Mouse (Mus musculus): ENCODE results near the gene Sorcs3. TPM values are rescaled to one million over a fixed set of nuclear protein-coding genes. Genes with fewer than 3 reads are reported as not detected.

The Sorcs3 gene
- total RNA-seq, 2 experiments from 2014 or later: 40.4 to 41.5 TPM

- intact Hi-C loops (cut with DNase I): no loop called here
Measured at GRCm38 (mm10) chr19:48642566-48642965, 436.7 kb downstream of the Sorcs3 start.

DNA sequence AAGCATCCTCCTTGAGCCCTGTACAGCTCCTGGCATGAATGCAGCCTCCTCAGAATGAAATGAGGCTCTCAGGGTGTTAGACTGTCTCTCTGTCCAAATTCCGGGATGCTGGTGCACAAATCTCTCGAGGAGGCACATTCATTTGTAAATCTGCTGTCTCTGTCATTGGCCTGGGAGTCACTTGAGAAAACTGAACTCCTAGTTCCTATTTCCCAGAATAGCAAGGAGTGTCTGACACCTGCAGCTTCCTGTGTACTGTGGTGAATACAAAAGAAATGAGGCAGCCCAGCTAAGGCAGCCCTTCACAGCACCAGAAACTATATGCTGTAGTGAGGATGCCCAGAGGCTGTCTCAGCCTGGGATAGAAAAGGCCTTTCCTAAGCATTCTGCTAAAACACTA, 444.1 kb downstream of the Sorcs3 start:
- no peak for DNase-seq (ENCODE audit: low spot score in 2 of 2)
- intact Hi-C loops (cut with DNase I): no loop called here

More at GRCm38 (mm10) chr19:48642566-48642965, 436.7 kb downstream of the Sorcs3 start:
- no peak for DNase-seq (ENCODE audit: low spot score in 2 of 2)

- DNase-seq (ENCODE audit: low spot score in 2 of 2): peak; percentile 42 to 52
- intact Hi-C loops (cut with DNase I): no loop called here
Measured at GRCm38 (mm10) chr19:48651617-48652016, 445.8 kb downstream of the Sorcs3 start.

GRCm38 (mm10) chr19:48660201-48660600, 454.4 kb downstream of the Sorcs3 start:
- no peak for DNase-seq (ENCODE audit: low spot score in 2 of 2)
- intact Hi-C loops (cut with DNase I): no loop called here

GRCm38 (mm10) chr19:48679896-48680295, 474.1 kb downstream of the Sorcs3 start:
- intact Hi-C loops (cut with DNase I): no loop called here

GRCm38 (mm10) chr19:48682485-48682884, 476.7 kb downstream of the Sorcs3 start:
- DNase-seq (ENCODE audit: low spot score in 2 of 2): peak in 1 of 2 experiments; percentile 7
- intact Hi-C loops (cut with DNase I): no loop called here

More at GRCm38 (mm10) chr19:48679896-48680295, 474.1 kb downstream of the Sorcs3 start:
- DNase-seq (ENCODE audit: low spot score in 2 of 2): no peak

- no peak for DNase-seq (ENCODE audit: low spot score in 2 of 2)
Measured at GRCm38 (mm10) chr19:48686369-48686768, 480.5 kb downstream of the Sorcs3 start.

DNA sequence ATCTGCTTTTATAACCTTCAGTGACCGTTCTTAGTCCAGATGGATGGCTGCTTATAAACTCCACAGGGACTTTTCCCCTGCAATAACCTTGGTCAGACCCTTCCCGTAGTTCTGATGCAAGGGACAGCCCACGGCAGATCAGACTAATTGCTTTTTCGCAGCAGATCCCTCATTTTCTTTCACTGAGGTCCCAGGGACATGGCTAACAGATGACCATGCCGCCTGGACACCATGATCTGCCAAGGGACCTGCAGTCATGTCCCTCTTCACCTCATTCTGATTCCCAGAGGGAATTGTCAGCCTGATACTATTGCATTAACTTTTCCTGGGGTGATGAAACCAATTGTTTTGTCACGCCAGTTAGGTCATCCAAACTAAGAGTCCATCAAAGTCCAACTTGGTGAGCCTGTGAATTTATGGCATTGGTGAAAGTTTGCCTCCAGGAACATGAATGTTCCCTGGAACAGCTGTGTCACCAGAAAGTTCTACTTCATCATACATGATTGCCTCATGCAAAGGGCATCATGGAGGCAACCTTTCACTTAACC, 494.4 kb downstream of the Sorcs3 start:
- intact Hi-C loops (cut with DNase I): no loop called here
- no peak for DNase-seq (ENCODE audit: low spot score in 2 of 2)

More at GRCm38 (mm10) chr19:48686369-48686768, 480.5 kb downstream of the Sorcs3 start:
- intact Hi-C loops (cut with DNase I): no loop called here

GRCm38 (mm10) chr19:48703763-48704162, 497.9 kb downstream of the Sorcs3 start:
- DNase-seq (ENCODE audit: low spot score in 2 of 2): no peak
- intact Hi-C loops (cut with DNase I): no loop called here

DNA sequence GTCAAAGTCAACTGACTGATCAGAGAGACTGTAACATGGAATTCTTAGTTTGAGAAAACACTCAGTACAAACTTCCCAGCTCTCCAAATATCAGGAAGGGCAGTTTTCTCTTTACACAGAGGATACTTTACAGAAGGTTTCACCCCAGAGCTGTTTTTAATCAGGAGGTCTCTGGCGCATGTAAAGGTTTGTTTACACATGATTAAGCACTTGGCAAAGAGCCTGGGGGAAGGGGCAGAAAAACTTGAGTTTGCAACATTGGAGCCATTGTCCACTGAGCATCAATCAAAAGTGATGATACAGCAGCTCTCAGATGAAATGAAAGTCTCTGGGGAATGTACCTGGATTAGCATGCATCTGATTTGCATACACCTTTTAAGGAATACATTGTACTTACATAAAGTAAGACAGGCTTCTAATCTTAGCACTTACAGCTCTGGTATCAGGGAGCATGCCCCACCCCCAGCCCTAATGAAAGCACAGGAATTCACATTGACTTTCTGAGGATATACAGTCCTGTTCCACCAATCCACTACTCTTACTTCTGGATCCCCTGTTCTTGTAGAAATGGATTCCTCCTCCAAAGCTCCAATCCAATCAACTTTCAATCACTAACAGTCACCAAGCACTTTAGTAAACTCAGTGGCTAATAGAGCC, 500.6 kb downstream of the Sorcs3 start:
- DNase-seq (ENCODE audit: low spot score in 2 of 2): no peak
- intact Hi-C loops (cut with DNase I): no loop called here

- intact Hi-C loops (cut with DNase I): no loop called here
- no peak for DNase-seq (ENCODE audit: low spot score in 2 of 2)
Measured at GRCm38 (mm10) chr19:48706924-48707320, 501.1 kb downstream of the Sorcs3 start.

DNA sequence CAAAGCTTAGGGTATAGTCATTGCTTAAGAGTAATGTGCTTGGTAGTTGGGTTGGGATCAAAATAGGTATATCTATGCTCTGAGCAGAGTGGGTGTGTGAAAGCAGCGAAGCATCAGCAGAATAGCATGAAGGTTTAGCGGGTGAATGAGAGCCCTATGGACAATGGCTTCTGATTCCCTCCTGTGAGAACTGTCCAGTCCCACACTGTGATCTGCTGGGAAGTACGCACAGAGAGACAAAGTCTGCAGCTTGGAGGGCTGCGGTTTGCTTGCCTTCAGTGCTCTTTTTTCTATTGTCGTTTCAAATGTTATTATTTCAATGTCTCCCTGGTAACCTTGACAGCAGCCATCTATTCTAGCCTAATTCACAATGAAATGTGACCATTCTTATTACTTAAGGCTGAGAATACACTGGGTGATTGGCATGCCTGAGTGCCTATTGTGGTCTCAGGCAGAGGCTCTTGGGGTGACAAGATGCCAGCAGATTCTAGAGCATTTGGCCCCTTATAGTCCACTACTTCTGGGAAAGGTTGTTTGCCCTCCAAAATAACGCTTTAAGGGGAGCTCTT, 520.1 kb downstream of the Sorcs3 start:
- no peak for DNase-seq (ENCODE audit: low spot score in 2 of 2)
- intact Hi-C loops (cut with DNase I): no loop called here

- intact Hi-C loops (cut with DNase I): no loop called here
- no peak for DNase-seq (ENCODE audit: low spot score in 2 of 2)
Measured at GRCm38 (mm10) chr19:48727048-48727447, 521.2 kb downstream of the Sorcs3 start.

GRCm38 (mm10) chr19:48727601-48728000, 521.8 kb downstream of the Sorcs3 start:
- DNase-seq (ENCODE audit: low spot score in 2 of 2): peak in 1 of 2 experiments; percentile 14
- intact Hi-C loops (cut with DNase I): no loop called here

DNA sequence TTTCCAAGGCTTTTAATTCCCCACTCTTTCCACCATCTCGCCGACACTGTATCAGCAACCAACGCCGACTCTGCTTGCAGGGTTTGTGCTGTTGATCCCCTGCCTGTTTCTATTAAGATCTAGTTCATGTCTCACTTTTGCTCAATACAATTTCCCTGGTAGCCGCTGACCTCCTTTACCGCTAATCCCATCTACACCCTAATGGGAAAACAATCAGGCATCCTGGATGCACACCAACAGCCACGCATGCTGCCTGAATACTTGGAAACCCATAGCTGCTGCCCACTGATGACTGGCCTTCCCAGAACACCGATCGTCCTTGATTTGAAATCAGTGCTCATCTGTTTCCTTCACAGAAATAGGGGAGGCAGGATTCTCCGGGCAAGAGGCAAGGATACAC, 525.9 kb downstream of the Sorcs3 start:
- intact Hi-C loops (cut with DNase I): no loop called here

GRCm38 (mm10) chr19:48734370-48734769, 528.5 kb downstream of the Sorcs3 start:
- no peak for DNase-seq (ENCODE audit: low spot score in 2 of 2)
- intact Hi-C loops (cut with DNase I): no loop called here

More for the DNA sequence above, 525.9 kb downstream of the Sorcs3 start:
- DNase-seq (ENCODE audit: low spot score in 2 of 2): no peak

DNA sequence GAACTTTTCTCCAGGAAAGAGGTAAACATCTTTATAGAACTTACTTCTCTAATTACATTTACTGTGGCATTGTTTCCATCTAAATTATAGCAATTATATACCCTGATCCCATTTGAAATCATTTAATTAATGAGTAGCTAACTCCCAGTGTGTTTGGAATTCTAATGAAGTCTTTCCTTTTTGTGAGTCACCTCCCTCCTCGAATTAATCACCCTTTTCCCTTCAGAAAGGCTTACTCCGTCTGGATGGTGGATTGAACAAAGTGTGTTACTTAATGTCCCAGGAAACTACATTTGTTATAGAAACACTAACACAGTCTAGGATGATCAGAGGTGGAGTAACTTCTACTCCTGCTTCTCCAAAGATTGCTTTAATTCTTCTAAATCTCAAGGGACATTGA, 531.7 kb downstream of the Sorcs3 start:
- DNase-seq (ENCODE audit: low spot score in 2 of 2): no peak
- intact Hi-C loops (cut with DNase I): no loop called here

- intact Hi-C loops (cut with DNase I): no loop called here
- DNase-seq (ENCODE audit: low spot score in 2 of 2): no peak
Measured at GRCm38 (mm10) chr19:48755156-48755555, 549.3 kb downstream of the Sorcs3 start.

DNA sequence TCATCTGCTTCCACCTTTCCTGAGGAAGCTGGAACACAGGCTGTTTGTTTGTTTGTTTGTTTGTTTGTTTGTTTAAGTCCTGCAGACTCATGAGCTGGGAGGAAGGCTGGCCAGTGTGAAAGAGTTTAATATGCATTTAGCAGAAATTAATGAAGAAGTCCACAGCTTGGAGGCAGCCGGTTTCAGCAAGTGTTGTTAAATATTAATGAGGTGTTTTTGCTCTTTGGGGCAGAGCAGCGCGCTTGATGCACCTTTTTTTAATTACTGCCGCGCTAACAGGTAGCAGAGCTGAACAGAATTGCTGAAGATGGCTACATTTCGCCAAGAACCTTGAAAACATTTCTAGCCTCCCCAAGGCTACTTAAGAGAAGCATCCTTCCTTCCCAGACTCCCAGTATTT, 551.0 kb downstream of the Sorcs3 start:
- no peak for DNase-seq (ENCODE audit: low spot score in 2 of 2)
- intact Hi-C loops (cut with DNase I): no loop called here

DNA sequence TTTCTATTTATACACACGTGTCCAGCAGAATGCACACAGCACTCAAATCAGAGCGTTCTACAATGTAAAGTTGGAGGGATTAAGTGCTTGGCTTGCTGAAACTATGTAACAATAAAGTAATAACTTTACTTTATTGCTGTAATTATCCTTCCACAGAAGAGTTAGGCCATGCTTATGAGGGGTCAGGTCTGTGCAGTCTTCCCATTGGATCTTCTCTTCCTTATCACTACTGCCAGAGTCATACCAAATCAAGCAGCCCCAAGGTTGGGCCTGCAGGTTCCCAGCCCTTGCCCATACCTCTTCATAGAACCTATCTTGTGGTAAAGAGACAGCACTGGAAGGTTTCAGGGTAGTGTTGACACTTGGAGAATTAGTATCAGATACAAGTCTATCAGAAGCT, 560.7 kb downstream of the Sorcs3 start:
- intact Hi-C loops (cut with DNase I): no loop called here
- DNase-seq (ENCODE audit: low spot score in 2 of 2): no peak

DNA sequence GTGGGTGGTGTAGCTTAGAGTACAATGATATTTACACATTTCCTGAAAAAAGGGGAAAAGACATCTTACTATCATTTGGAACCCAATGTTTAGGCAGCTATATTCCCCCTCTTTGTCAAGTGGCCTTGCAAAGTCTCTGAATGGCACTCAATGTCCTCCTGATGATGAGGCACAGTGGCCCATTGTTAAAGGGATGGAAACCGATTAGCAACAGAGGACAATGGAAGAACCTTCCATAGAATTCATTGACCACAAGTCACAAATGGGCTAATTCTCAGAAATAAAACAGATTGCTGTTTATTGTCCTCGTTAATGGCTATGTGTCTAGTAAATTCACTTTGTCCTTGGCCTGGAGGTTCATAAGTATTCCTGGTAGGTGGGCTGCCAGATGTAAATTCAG, 565.7 kb downstream of the Sorcs3 start:
- DNase-seq (ENCODE audit: low spot score in 2 of 2): no peak
- intact Hi-C loops (cut with DNase I): no loop called here

Data from left cerebral cortex, postnatal 36 days (tissue).